Mouse (Mus musculus) liver, adult 2 months (tissue): ENCODE results near the gene Sulf2.

Source experiments
- CTCF ChIP-seq: fragments of 200-500 bp; IDR thresholded peaks from 2 replicates; pipeline ENCODE4 v1.5.1; 2011; ENCODE audit warnings: low read depth, low read length, control low read depth
- POLR2A ChIP-seq: fragments of 200-500 bp; IDR thresholded peaks from 2 replicates; pipeline ENCODE4 v1.6.1; 2011; ENCODE audit warnings: low read length, control low read depth; ENCODE audit not compliant: insufficient read depth; ENCODE audit errors: extremely low read depth

DNA sequence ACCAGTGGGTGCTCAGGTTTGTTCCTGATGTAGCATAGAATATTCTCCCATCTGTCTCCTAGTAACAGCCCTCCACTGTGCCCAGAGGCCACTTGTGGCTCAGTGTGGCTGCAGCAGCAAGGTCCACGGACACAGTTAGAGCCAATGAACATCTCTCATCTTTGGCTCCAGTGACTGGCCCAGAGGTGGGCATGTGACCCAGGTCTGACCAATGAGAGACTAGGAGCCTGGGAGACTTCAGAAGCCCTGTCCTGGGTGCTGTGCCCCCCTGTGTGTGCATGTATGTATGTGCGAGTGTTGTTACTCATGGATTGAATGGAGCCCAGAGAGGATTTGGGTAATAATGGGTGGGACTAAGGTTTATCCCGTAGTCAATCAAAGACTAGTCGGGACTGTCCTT is 18.0 kb downstream of the Sulf2 start:
- TF ChIP-seq CTCF, result no peak
- TF ChIP-seq POLR2A, result no peak
